Mouse (Mus musculus): ENCODE measurements at regions not wholly inside any gene's neighbourhood (a gene's known extent, or its start where the extent isn't known, plus 50 kb on each side); places are given as distances from the start of the nearest gene placed in this dataset.

- TF ChIP-seq MYC (IDR thresholded peaks at IDR 0.05; ENCODE audit: low read depth, low read length) (no peak), CTCF (IDR thresholded peaks at IDR 0.05 in 2 of 3, conservative IDR thresholded peaks at IDR 0.05 in 1 of 3; ENCODE audit: control insufficient read depth in 1 of 3, insufficient read depth in 1 of 3, low read depth in 2 of 3, low read length in 3 of 3, poor library complexity in 1 of 3, severe bottlenecking in 1 of 3) (no peak), POLR2A (IDR thresholded peaks at IDR 0.05; ENCODE audit: control insufficient read depth in 1 of 2, insufficient read depth in 1 of 2, low read depth in 1 of 2, low read length in 2 of 2, poor library complexity in 1 of 2) (no peak), RCOR1 (IDR thresholded peaks at IDR 0.05; ENCODE audit: low read depth, low read length) (no peak), JUND (IDR thresholded peaks at IDR 0.05; ENCODE audit: low read depth, low read length) (no peak), GABPA (IDR thresholded peaks at IDR 0.05; ENCODE audit: low read depth, low read length) (no peak), MEF2A (IDR thresholded peaks at IDR 0.05; ENCODE audit: extremely low read depth, insufficient replicate concordance, low read depth, low read length, poor library complexity, severe bottlenecking) (no peak), SMC3 (IDR thresholded peaks at IDR 0.05; ENCODE audit: low read depth, low read length) (no peak), EP300 (IDR thresholded peaks at IDR 0.05; ENCODE audit: low read depth in 1 of 2, low read length in 2 of 2) (no peak), KAT2A (conservative IDR thresholded peaks at IDR 0.05; ENCODE audit: low read depth, low read length) (no peak), ETS1 (IDR thresholded peaks at IDR 0.05; ENCODE audit: low read depth, low read length) (no peak), USF1 (IDR thresholded peaks at IDR 0.05; ENCODE audit: low read depth, low read length) (no peak)
These were observed 725.0 kb downstream of the Mecom start for GRCm38 (mm10) chr3:29822622-29823370.
